Mouse (Mus musculus) lung, postnatal 36 days (tissue): Measurements from ENCODE around the gene Gipc2.

Experiments used
- DNase-seq: peaks from one replicate; pipeline ENCODE4 v3.0.0; 2022; ENCODE audit warnings: mixed read lengths

Gipc2 gene

GRCm38 (mm10) chr3:152064166-152064565 is 101.9 kb downstream of the Gipc2 start:
- no peak for DNase-seq

GRCm38 (mm10) chr3:152062806-152063205 is 103.2 kb downstream of the Gipc2 start:
- peak; percentile 37 for DNase-seq

- DNase-seq, result no peak
These were observed 104.9 kb downstream of the Gipc2 start for GRCm38 (mm10) chr3:152061145-152061544.

DNA sequence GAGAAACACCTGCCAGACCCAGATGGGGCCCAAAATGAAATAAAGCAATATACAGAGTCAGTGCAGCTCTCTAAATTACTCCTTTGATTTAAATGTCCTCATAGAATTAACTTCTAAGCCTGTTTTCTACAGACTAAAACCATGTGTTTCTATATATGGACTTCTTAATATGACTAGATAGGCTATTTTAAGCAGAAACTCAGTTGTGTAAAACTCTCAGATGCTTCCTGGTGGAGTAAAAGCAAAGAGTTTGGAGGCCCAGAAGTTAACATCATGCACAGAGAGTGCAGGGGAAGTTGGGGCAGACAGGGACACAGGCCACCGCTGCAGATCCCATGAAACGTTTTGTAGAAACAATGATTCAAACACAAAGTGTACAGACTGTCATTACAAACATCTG is 107.8 kb downstream of the Gipc2 start:
- DNase-seq, result no peak

DNA sequence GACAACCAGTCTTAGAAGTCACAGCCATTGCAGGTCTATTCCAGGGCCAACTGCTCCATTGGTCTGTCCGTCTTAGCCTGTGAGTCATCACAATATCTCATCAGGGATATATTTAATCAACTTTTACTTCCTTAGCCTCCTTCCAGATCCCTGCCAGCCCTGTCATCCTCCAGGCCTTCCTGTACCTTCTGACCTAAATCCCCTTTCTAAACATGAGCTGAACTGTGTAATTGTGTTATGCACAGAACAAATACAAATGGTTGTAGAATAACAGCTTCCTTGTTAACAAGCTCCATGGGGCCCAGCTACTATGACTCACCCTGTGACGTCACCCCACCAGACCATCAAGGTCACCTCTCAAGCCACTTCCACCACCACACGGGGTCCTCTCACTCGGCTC is 111.8 kb downstream of the Gipc2 start:
- DNase-seq, result no peak

DNA sequence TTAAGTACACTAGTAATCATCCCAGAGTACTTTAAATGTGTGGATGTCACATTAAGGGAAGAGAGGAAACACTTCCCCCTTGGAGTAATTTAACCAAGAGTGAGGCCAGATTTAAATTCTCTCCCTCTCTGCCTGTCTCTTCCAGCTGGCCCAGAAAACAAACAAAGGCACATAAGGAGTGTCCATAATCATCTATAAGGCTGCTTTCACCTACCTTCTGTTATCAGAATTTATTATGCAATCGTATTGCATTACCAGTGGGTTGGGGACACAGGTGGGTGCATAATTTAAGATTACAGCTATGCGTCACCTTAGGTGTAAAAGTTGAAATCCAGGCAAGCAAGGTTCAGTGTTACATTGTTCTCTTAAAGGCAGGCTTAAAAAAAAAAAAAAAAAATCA is 114.1 kb downstream of the Gipc2 start:
- no peak for DNase-seq

DNA sequence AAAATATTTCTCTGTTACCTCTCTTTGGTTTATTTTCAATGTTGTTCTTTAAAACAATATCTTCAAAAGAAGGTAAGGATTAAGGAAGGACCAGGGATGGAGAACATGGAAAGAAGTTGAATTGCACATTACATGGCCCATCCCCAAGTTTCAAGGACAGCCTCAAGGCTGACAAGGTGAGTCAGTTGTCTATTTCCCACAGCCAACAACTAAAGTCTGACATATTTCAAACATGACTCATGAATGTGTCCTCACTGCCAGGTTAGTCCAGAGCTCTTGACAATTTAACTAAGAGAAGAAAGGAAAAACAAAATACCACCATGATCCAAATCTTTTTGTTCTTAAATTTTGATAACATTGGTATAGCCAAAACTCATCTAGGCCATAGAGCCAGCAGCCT is 118.1 kb downstream of the Gipc2 start:
- no peak for DNase-seq

- DNase-seq, result no peak
These were observed 119.1 kb downstream of the Gipc2 start for GRCm38 (mm10) chr3:152046895-152047294.
